Mouse (Mus musculus) B cell, adult 67 days (primary cell): ENCODE data around the gene Bcl2l14. TPM values are rescaled to one million over a fixed set of nuclear protein-coding genes. Genes with fewer than 3 reads are reported as not detected.

Source experiments
- total RNA-seq, 2 experiments: library from RNA; stranded (reverse); gene quantifications; 4 replicates each; pipeline ENCODE4 v1.2.4; 2023

The Bcl2l14 gene
- total RNA-seq: 1 to 10 TPM in 1 of 2 experiments, under 1 TPM in 1; 0.81 to 1.2 TPM

DNA sequence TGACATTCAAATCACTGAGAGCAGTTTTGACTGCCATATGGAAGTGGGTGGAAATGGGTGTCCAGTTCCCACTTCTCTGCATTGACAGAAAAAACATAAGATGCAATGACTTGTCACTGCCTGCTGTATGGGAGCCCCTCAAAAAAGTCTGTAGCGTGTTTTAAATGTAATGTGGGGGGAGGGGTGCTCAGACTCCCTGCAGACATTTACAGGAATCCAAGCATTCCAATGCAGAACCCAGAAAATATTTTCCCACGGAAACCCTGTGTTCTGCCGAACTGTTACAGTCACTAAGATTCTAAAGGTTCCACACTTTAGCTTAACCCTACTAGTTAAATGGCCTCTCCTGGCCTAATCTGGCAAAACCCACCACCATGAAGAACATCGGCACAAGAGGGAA, at the start of gene Bcl2l14:
Gene Bcl2l14, plus strand, starts transcription at position 301 of the 400 bp plus-strand sequence.

Other genes with a start within 250 kb of the Bcl2l14 start
- 10 to 100 TPM; 48.0 to 49.4 TPM for gene Lrp6, start 170.6 kb downstream of the Bcl2l14 start, total RNA-seq
- gene Mansc1, start 236.2 kb downstream of the Bcl2l14 start, total RNA-seq: under 1 TPM in 1 of 2 experiments, not detected in 1; 0.29 TPM
- 10 to 100 TPM; 10.9 to 14.3 TPM for gene Borcs5, start 243.2 kb downstream of the Bcl2l14 start, total RNA-seq